ENCODE assay signal across 18 mouse cellular contexts in the genomic region with DNA sequence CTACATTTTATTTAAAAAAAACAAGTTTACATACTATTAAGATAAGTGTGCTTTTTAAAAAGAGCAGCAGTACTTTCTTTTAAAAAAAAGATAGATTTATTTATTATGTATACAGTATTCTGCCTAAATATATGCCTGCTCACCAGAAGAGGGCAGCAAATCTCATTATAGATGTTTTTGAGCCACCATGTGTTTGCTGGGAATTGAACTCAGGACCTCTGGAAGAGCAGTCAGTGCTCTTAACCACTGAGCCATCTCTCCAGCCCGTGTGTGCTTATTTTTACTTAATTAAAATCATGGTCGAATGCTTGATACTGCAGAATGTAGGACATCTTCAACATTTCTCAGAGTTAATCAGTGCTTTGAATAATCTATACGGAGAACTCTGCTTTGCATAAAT. TPM values are rescaled to one million over a fixed set of nuclear protein-coding genes. Genes with fewer than 3 reads are reported as not detected.
DNase-seq lines count a peak whose midpoint lies in the region; ATAC-seq and TF ChIP-seq lines count a peak whose summit lies in the region.
"Had no signal": no experiment of that assay in that cellular context is flagged by ENCODE, and none has a peak within 500 bp of the region (broad histone marks: within the 10 kb centered on the region; RNA-seq: fewer than 3 reads in every experiment).

No protein-coding gene starts in this region.

- H3K36me3 ChIP-seq in lung, postnatal 0 days (ENCODE audit: insufficient read depth, low read length), result no peaks in the 10 kb centered on the region
- H3K36me3 ChIP-seq in ES-E14 (ENCODE audit: control insufficient read depth, insufficient read depth, low read length, poor library complexity, severe bottlenecking), result no peaks in the 10 kb centered on the region

- no peaks in the 10 kb centered on the region for H3K27me3 ChIP-seq in lung, postnatal 0 days (replicated peaks; ENCODE audit: insufficient read depth, low read length)
- H3K27me3 ChIP-seq: hindbrain, embryonic 13.5 days; liver, embryonic 15.5 days; neural tube, embryonic 12.5 days had no signal

- peak; percentile 20; the same call in 1 of the 2 replicates for TF ChIP-seq CTCF in lung, postnatal 0 days (IDR thresholded peaks at IDR 0.05)
- no peak for TF ChIP-seq CTCF in lung, adult 2 months (IDR thresholded peaks at IDR 0.05; ENCODE audit: insufficient read depth, low read length)

- H3K9me3 ChIP-seq in lung, postnatal 0 days (ENCODE audit: low read length), result no peaks in the 10 kb centered on the region; the same call in 1 of the 2 replicates
- no peaks in the 10 kb centered on the region for H3K9me3 ChIP-seq in ES-E14 (ENCODE audit: control insufficient read depth, insufficient read depth, low read depth, low read length)
- H3K9me3 ChIP-seq: limb, embryonic 10.5 days; liver, embryonic 15.5 days; neural tube, embryonic 12.5 days had no signal

- in situ Hi-C loops in ES-E14 (cut with MboI; ENCODE audit: low sequenced_read_pairs in 2 of 2, unreplicated experiment in 2 of 2), result loop anchor here in 1 of 2 experiments (25.0 kb wide), 1 partner anchor 166 kb away; no protein-coding TSS in a partner anchor

- WGBS in lung, postnatal 0 days, result 85% methylated on average over 3 of the region's 3 CpGs
- 81% methylated on average over 3 of the region's 3 CpGs for WGBS in lung, adult 2 months

- H3K9ac ChIP-seq in lung, postnatal 0 days (replicated peaks; ENCODE audit: low read depth), result no peak overlapping the region
- no peak overlapping the region for H3K9ac ChIP-seq in ES-E14 (ENCODE audit: insufficient read depth, low read depth, low read length, poor library complexity, severe bottlenecking)
- H3K9ac ChIP-seq: hindbrain, embryonic 13.5 days; liver, embryonic 15.5 days; neural tube, embryonic 12.5 days had no signal

- no peak overlapping the region for H3K4me3 ChIP-seq in lung, postnatal 0 days (ENCODE audit: low read depth, low read length)
- no peak overlapping the region for H3K4me3 ChIP-seq in lung, adult 2 months (replicated peaks; ENCODE audit: extremely low read depth, low read depth, low read length)
- H3K4me3 ChIP-seq in ES-E14 (ENCODE audit: insufficient read depth in 1 of 2, low read depth in 1 of 2, low read length in 2 of 2, poor library complexity in 1 of 2, severe bottlenecking in 1 of 2), result no peak overlapping the region
- H3K4me3 ChIP-seq: hindbrain, embryonic 13.5 days; limb, embryonic 10.5 days; liver, embryonic 15.5 days; neural tube, embryonic 12.5 days had no signal

- ATAC-seq in lung, postnatal 0 days, result no peak
- ATAC-seq: forebrain, embryonic 14.5 days; midbrain, embryonic 16.5 days had no signal

- peak; percentile 60 for DNase-seq in heart, adult 11 months
- no peak for DNase-seq in heart, adult 8-10 months (ENCODE audit: low spot score)
- no peak for DNase-seq in lung, postnatal 0 days (ENCODE audit: low spot score)
- no peak for DNase-seq in lung, adult 2 months
- DNase-seq in ES-E14 (ENCODE audit: low read depth, low spot score), result no peak
- peak; percentile 42 for DNase-seq in naive thymus-derived CD4-positive, alpha-beta T cell, adult 2 months (ENCODE audit: low read depth)
- DNase-seq in testis, postnatal 14 days (ENCODE audit: low spot score), result no peak
- DNase-seq in urinary bladder, adult 2 months (ENCODE audit: low spot score), result no peak
- DNase-seq: adrenal gland, postnatal 25 days; cerebellum, postnatal 10 days; kidney, adult 18-20 months; kidney, postnatal 25 days had no signal

- no peak for TF ChIP-seq EP300 in lung, postnatal 0 days (IDR thresholded peaks at IDR 0.05)

- H3K4me1 ChIP-seq in lung, postnatal 0 days (ENCODE audit: insufficient read depth, low read depth, low read length), result no peaks in the 10 kb centered on the region
- no peaks in the 10 kb centered on the region for H3K4me1 ChIP-seq in lung, adult 2 months (ENCODE audit: control insufficient read depth, insufficient read depth, low read length)
- peaks cover 16% of the 10 kb centered on the region in 2 experiments for H3K4me1 ChIP-seq in ES-E14 (ENCODE audit: control insufficient read depth in 2 of 2, insufficient read depth in 2 of 2, low read length in 2 of 2, poor library complexity in 1 of 2)
- H3K4me1 ChIP-seq: hindbrain, embryonic 13.5 days; neural tube, embryonic 12.5 days had no signal

- no peak for TF ChIP-seq POLR2A in lung, adult 2 months (IDR thresholded peaks at IDR 0.05; ENCODE audit: borderline replicate concordance, extremely low read depth, low read depth, low read length)

- no peak overlapping the region for H3K27ac ChIP-seq in lung, postnatal 0 days (ENCODE audit: low read length)
- H3K27ac ChIP-seq in ES-E14 (ENCODE audit: insufficient read depth, low read depth, low read length, poor library complexity, severe bottlenecking), result no peak overlapping the region
- H3K27ac ChIP-seq: hindbrain, embryonic 13.5 days; limb, embryonic 10.5 days; liver, embryonic 15.5 days; neural tube, embryonic 12.5 days had no signal

- no peak overlapping the region for H3K4me2 ChIP-seq in lung, postnatal 0 days (replicated peaks; ENCODE audit: low read depth, low read length)
- H3K4me2 ChIP-seq: hindbrain, embryonic 13.5 days; liver, embryonic 15.5 days; neural tube, embryonic 12.5 days had no signal

TF ChIP-seq in ES-E14, 5 proteins besides CTCF, POLR2A, EP300 and RAD21:
- TF ChIP-seq ZC3H11A (IDR thresholded peaks at IDR 0.05; ENCODE audit: borderline replicate concordance, low read depth, low read length) (0 out of 2 replicates have a peak, but pooled peaks have one; percentile 41), MAFK (IDR thresholded peaks at IDR 0.05; ENCODE audit: insufficient read depth, low read depth, low read length) (no peak), CHD2 (IDR thresholded peaks at IDR 0.05; ENCODE audit: low read depth, low read length) (no peak)
TF ChIP-seq in ES-E14: peak in this region for 1.

RNA-seq across cellular contexts. Expression of gene Minpp1, which starts 35.9 kb away (rescaled TPM):
- 10 to 100 TPM; 13.9 to 15.8 (median 15.3) TPM for total RNA-seq in heart, adult 8-10 months (2022)
- polyA plus RNA-seq in lung, postnatal 0 days (2015; fragmentation: Nextera tagmentation; extraction: Ambion mirVana), result 37.0 and 39.5 TPM in 2 replicates
- 29.1 and 50.1 TPM in 2 replicates for polyA plus RNA-seq in lung, adult 2 months (2012; rRNA removed)
- 60.8 and 78.4 TPM in 2 replicates for total RNA-seq in ES-E14 (2012; rRNA removed)
- 16.5 and 16.9 TPM in 2 replicates for polyA plus RNA-seq in urinary bladder, adult 2 months (2012; rRNA removed)

RNA-seq across cellular contexts. Expression of gene Rpl9-ps6, which starts 55.1 kb away (rescaled TPM):
- 10 to 100 TPM; 14.3 to 25.0 (median 19.3) TPM for total RNA-seq in heart, adult 8-10 months (2022)
- 82.1 and 83.8 TPM in 2 replicates for polyA plus RNA-seq in lung, postnatal 0 days (2015; fragmentation: Nextera tagmentation; extraction: Ambion mirVana)
- polyA plus RNA-seq in lung, adult 2 months (2012; rRNA removed), result 2.7 and 7.2 TPM in 2 replicates
- total RNA-seq in ES-E14 (2012; rRNA removed), result 97.4 and 160 TPM in 2 replicates
- 92.1 and 112 TPM in 2 replicates for polyA plus RNA-seq in urinary bladder, adult 2 months (2012; rRNA removed)

Comparison
In these comparisons a context has a peak if more than half of its experiments do, and no peak if none do; other contexts are left out.
1. DNase-seq: peak in heart, adult 11 months (single experiment) and naive thymus-derived CD4-positive, alpha-beta T cell, adult 2 months (single experiment); none in heart, adult 8-10 months (single experiment), lung, postnatal 0 days (single experiment), lung, adult 2 months (single experiment), ES-E14 (single experiment), testis, postnatal 14 days (single experiment) and urinary bladder, adult 2 months (single experiment).
2. RNA of gene Rpl9-ps6, which starts 55.1 kb away (polyA plus RNA-seq): 92.1 to 112 TPM in urinary bladder, adult 2 months and 82.1 to 83.8 TPM in lung, postnatal 0 days; 2.7 to 7.2 TPM in lung, adult 2 months; every median in the first group is over 10 times any median in the second.